Comparison of ENCODE assay signal across 8 mouse cellular contexts in genomic region chr2:155624730-155625129, GRCm38 (mm10). TPM values are rescaled to one million over a fixed set of nuclear protein-coding genes. Genes with fewer than 3 reads are reported as not detected.
DNase-seq lines count a peak whose midpoint lies in the region; ATAC-seq lines count a peak whose summit lies in the region.

No protein-coding gene starts in this region.

- peak; percentile 72 for DNase-seq in hindbrain, embryonic 11.5 days (ENCODE audit: low spot score)
- peak; percentile 52 for DNase-seq in thymus, postnatal 14 days
- no peak for DNase-seq in thymus, postnatal 36 days
- peak; percentile 69 for DNase-seq in embryonic facial prominence, embryonic 11.5 days (ENCODE audit: low spot score)
- DNase-seq in neural tube, embryonic 11.5 days (ENCODE audit: low spot score): peak; percentile 59
- no peak for DNase-seq in layer of hippocampus, postnatal 10 days (ENCODE audit: low spot score in 2 of 2)
- DNase-seq in urinary bladder, postnatal 36 days (ENCODE audit: low spot score in 2 of 2): no peak

- H3K9ac ChIP-seq in hindbrain, embryonic 11.5 days (ENCODE audit: low read depth, low read length): no peak overlapping the region
- H3K9ac ChIP-seq in hindbrain, embryonic 16.5 days (ENCODE audit: low read depth, low read length): no peak overlapping the region
- no peak overlapping the region for H3K9ac ChIP-seq in embryonic facial prominence, embryonic 11.5 days (replicated peaks; ENCODE audit: low read length)
- H3K9ac ChIP-seq in neural tube, embryonic 11.5 days (ENCODE audit: low read length): no peak overlapping the region

- no peaks in the 10 kb centered on the region for H3K9me3 ChIP-seq in hindbrain, embryonic 11.5 days (ENCODE audit: control insufficient read depth, low read length)
- no peaks in the 10 kb centered on the region for H3K9me3 ChIP-seq in hindbrain, embryonic 16.5 days (ENCODE audit: control insufficient read depth, low read length)
- no peaks in the 10 kb centered on the region for H3K9me3 ChIP-seq in embryonic facial prominence, embryonic 11.5 days (replicated peaks; ENCODE audit: control insufficient read depth, low read length)
- no peaks in the 10 kb centered on the region for H3K9me3 ChIP-seq in neural tube, embryonic 11.5 days (ENCODE audit: control insufficient read depth, low read length)

- 35% methylated on average over 10 of the region's 10 CpGs for WGBS in hindbrain, embryonic 11.5 days
- WGBS in hindbrain, embryonic 16.5 days: 41% methylated on average over 10 of the region's 10 CpGs
- WGBS in embryonic facial prominence, embryonic 11.5 days: 40% methylated on average over 10 of the region's 10 CpGs
- WGBS in neural tube, embryonic 11.5 days: 39% methylated on average over 10 of the region's 10 CpGs

- no peaks in the 10 kb centered on the region for H3K36me3 ChIP-seq in hindbrain, embryonic 11.5 days (ENCODE audit: control insufficient read depth, insufficient read depth, low read length)
- H3K36me3 ChIP-seq in hindbrain, embryonic 16.5 days (ENCODE audit: control insufficient read depth, insufficient read depth, low read length): no peaks in the 10 kb centered on the region
- H3K36me3 ChIP-seq in embryonic facial prominence, embryonic 11.5 days (replicated peaks; ENCODE audit: control insufficient read depth, insufficient read depth, low read depth, low read length): no peaks in the 10 kb centered on the region
- no peaks in the 10 kb centered on the region for H3K36me3 ChIP-seq in neural tube, embryonic 11.5 days (ENCODE audit: control insufficient read depth, insufficient read depth, low read length)

- peaks cover 24% of the 10 kb centered on the region for H3K27me3 ChIP-seq in hindbrain, embryonic 11.5 days (ENCODE audit: control insufficient read depth, insufficient read depth, low read length)
- H3K27me3 ChIP-seq in hindbrain, embryonic 16.5 days (replicated peaks; ENCODE audit: control insufficient read depth, insufficient read depth, low read length): peaks cover 4% of the 10 kb centered on the region; the same call in 1 of the 2 replicates
- H3K27me3 ChIP-seq in embryonic facial prominence, embryonic 11.5 days (ENCODE audit: control insufficient read depth, insufficient read depth, low read length): peaks cover 24% of the 10 kb centered on the region
- peaks cover 24% of the 10 kb centered on the region for H3K27me3 ChIP-seq in neural tube, embryonic 11.5 days (ENCODE audit: control insufficient read depth, insufficient read depth, low read length)

- no peak overlapping the region for H3K4me2 ChIP-seq in hindbrain, embryonic 11.5 days (replicated peaks; ENCODE audit: low read depth, low read length)
- H3K4me2 ChIP-seq in hindbrain, embryonic 16.5 days (ENCODE audit: low read length): no peak overlapping the region
- H3K4me2 ChIP-seq in embryonic facial prominence, embryonic 11.5 days (ENCODE audit: low read depth, low read length): no peak overlapping the region
- H3K4me2 ChIP-seq in neural tube, embryonic 11.5 days (ENCODE audit: low read depth): no peak overlapping the region

- H3K4me3 ChIP-seq in hindbrain, embryonic 11.5 days (ENCODE audit: low read depth, low read length): no peak overlapping the region
- H3K4me3 ChIP-seq in hindbrain, embryonic 16.5 days (ENCODE audit: low read length): no peak overlapping the region
- H3K4me3 ChIP-seq in embryonic facial prominence, embryonic 11.5 days (ENCODE audit: low read depth, low read length): no peak overlapping the region
- no peak overlapping the region for H3K4me3 ChIP-seq in neural tube, embryonic 11.5 days (ENCODE audit: low read depth, low read length)

- H3K4me1 ChIP-seq in hindbrain, embryonic 11.5 days (replicated peaks; ENCODE audit: control insufficient read depth, insufficient read depth, low read length): peaks cover 9% of the 10 kb centered on the region
- H3K4me1 ChIP-seq in hindbrain, embryonic 16.5 days (ENCODE audit: control insufficient read depth, insufficient read depth, low read depth, low read length): peaks cover 10% of the 10 kb centered on the region
- H3K4me1 ChIP-seq in embryonic facial prominence, embryonic 11.5 days (ENCODE audit: control insufficient read depth, insufficient read depth, low read length): no peaks in the 10 kb centered on the region; the same call in none of the 2 replicates
- H3K4me1 ChIP-seq in neural tube, embryonic 11.5 days (ENCODE audit: control insufficient read depth, insufficient read depth, low read length): peaks cover under 1% of the 10 kb centered on the region; the same call in 1 of the 2 replicates

- ATAC-seq in hindbrain, embryonic 11.5 days (ENCODE audit: low FRiP score): no peak
- ATAC-seq in hindbrain, embryonic 16.5 days: no peak
- no peak for ATAC-seq in embryonic facial prominence, embryonic 11.5 days (replicated peaks; ENCODE audit: insufficient number of reproducible peaks, low FRiP score, low TSS enrichment, low read depth)
- no peak for ATAC-seq in neural tube, embryonic 11.5 days (ENCODE audit: insufficient read depth, low FRiP score, low TSS enrichment)

- H3K27ac ChIP-seq in hindbrain, embryonic 11.5 days (ENCODE audit: low read depth, low read length): no peak overlapping the region
- no peak overlapping the region for H3K27ac ChIP-seq in hindbrain, embryonic 16.5 days (ENCODE audit: low read depth, low read length)
- no peak overlapping the region for H3K27ac ChIP-seq in embryonic facial prominence, embryonic 11.5 days (replicated peaks; ENCODE audit: low read depth, low read length)
- H3K27ac ChIP-seq in neural tube, embryonic 11.5 days (ENCODE audit: low read depth, low read length): no peak overlapping the region

RNA-seq across cellular contexts. Expression of gene Myh7b, which starts 13.7 kb away (rescaled TPM):
- polyA plus RNA-seq in hindbrain, embryonic 11.5 days (2014; fragmentation: Nextera tagmentation; extraction: Ambion mirVana): 0.46 and 0.52 TPM in 2 replicates
- polyA plus RNA-seq in hindbrain, embryonic 16.5 days (2015; fragmentation: Nextera tagmentation; extraction: Ambion mirVana): 0.77 and 1.7 TPM in 2 replicates
- polyA plus RNA-seq in embryonic facial prominence, embryonic 11.5 days (2014; fragmentation: Nextera tagmentation; extraction: Ambion mirVana): 0.34 and 0.45 TPM in 2 replicates
- 1.5 and 1.8 TPM in 2 replicates for polyA plus RNA-seq in neural tube, embryonic 11.5 days (2014; fragmentation: Nextera tagmentation; extraction: Ambion mirVana)
- total RNA-seq in layer of hippocampus, postnatal 10 days (2021): 1 to 10 TPM; 2.6 to 4.2 TPM

RNA-seq across cellular contexts. Expression of gene Gss, which starts 32.1 kb away (rescaled TPM):
- 14.7 and 15.9 TPM in 2 replicates for polyA plus RNA-seq in hindbrain, embryonic 11.5 days (2014; fragmentation: Nextera tagmentation; extraction: Ambion mirVana)
- 15.7 and 17.5 TPM in 2 replicates for polyA plus RNA-seq in hindbrain, embryonic 16.5 days (2015; fragmentation: Nextera tagmentation; extraction: Ambion mirVana)
- 24.0 and 24.3 TPM in 2 replicates for polyA plus RNA-seq in embryonic facial prominence, embryonic 11.5 days (2014; fragmentation: Nextera tagmentation; extraction: Ambion mirVana)
- polyA plus RNA-seq in neural tube, embryonic 11.5 days (2014; fragmentation: Nextera tagmentation; extraction: Ambion mirVana): 15.5 and 15.7 TPM in 2 replicates
- 10 to 100 TPM; 11.6 to 15.2 TPM for total RNA-seq in layer of hippocampus, postnatal 10 days (2021)

Comparison
In these comparisons a context has a peak if more than half of its experiments do, and no peak if none do; other contexts are left out.
1. DNase-seq: peak in hindbrain, embryonic 11.5 days (single experiment), thymus, postnatal 14 days (single experiment), embryonic facial prominence, embryonic 11.5 days (single experiment) and neural tube, embryonic 11.5 days (single experiment); none in thymus, postnatal 36 days (0 of 2), layer of hippocampus, postnatal 10 days (0 of 2) and urinary bladder, postnatal 36 days (0 of 2).